Mouse (Mus musculus) cerebellum, adult 11-12 months (tissue): ENCODE data around the gene Hsf4.
"Not testable (repeated sequence)": the region's sequence is repeated elsewhere in the genome, so short reads cannot be mapped to it uniquely, and the experiment has no call there.

Source experiments
- DNase-seq: peaks from one replicate; pipeline ENCODE4 v3.0.0; 2022

Hsf4 gene

GRCm38 (mm10) chr8:105269461-105269947 lies at the start of gene Hsf4:
Gene Hsf4, plus strand, starts transcription at chr8:105269801.
- peak; percentile 77 for DNase-seq

GRCm38 (mm10) chr8:105223850-105224249 lies 45.8 kb upstream of the Hsf4 start:
- DNase-seq = peak; percentile 18

- peak; percentile 91 for DNase-seq
Observed at GRCm38 (mm10) chr8:105224413-105225271, 45.0 kb upstream of the Hsf4 start, which contains the start of gene D230025D16Rik. Gene D230025D16Rik, plus strand, starts transcription at chr8:105225145.

GRCm38 (mm10) chr8:105225272-105225593 lies 44.4 kb upstream of the Hsf4 start:
- no peak for DNase-seq

- DNase-seq = no peak
Observed at GRCm38 (mm10) chr8:105225917-105226316, 43.7 kb upstream of the Hsf4 start.

GRCm38 (mm10) chr8:105231503-105232320 lies 37.9 kb upstream of the Hsf4 start:
- no peak for DNase-seq

GRCm38 (mm10) chr8:105232321-105232693 lies 37.3 kb upstream of the Hsf4 start:
- not testable (repeated sequence) for DNase-seq

GRCm38 (mm10) chr8:105233126-105233935 lies 36.3 kb upstream of the Hsf4 start:
- DNase-seq = no peak

GRCm38 (mm10) chr8:105235206-105235605 lies 34.4 kb upstream of the Hsf4 start:
- DNase-seq = no peak

GRCm38 (mm10) chr8:105237442-105238142 lies 32.0 kb upstream of the Hsf4 start:
- no peak for DNase-seq

- DNase-seq = no peak
Observed at GRCm38 (mm10) chr8:105241016-105241415, 28.6 kb upstream of the Hsf4 start.

GRCm38 (mm10) chr8:105251954-105252353 lies 17.6 kb upstream of the Hsf4 start:
- no peak for DNase-seq

- no peak for DNase-seq
Observed at GRCm38 (mm10) chr8:105252680-105253537, 16.7 kb upstream of the Hsf4 start.

GRCm38 (mm10) chr8:105253766-105254151 lies 15.8 kb upstream of the Hsf4 start:
- DNase-seq = peak; percentile 31

- DNase-seq = peak; percentile 77
Observed at GRCm38 (mm10) chr8:105254152-105254965, 15.2 kb upstream of the Hsf4 start.

- DNase-seq = peak; percentile 52
Observed at GRCm38 (mm10) chr8:105254966-105255350, 14.6 kb upstream of the Hsf4 start, which contains the start of gene B3gnt9. Gene B3gnt9, minus strand, starts transcription at chr8:105255153.

- no peak for DNase-seq
Observed at GRCm38 (mm10) chr8:105257318-105258114, 12.1 kb upstream of the Hsf4 start.

- DNase-seq = peak; percentile 38
Observed at GRCm38 (mm10) chr8:105258911-105259720, 10.5 kb upstream of the Hsf4 start.
